Mouse (Mus musculus) liver, adult 10 weeks (tissue): ENCODE measurements around the gene Nes. TPM values are rescaled to one million over a fixed set of nuclear protein-coding genes. Genes with fewer than 3 reads are reported as not detected.

Source experiments
- polyA plus RNA-seq: library from polyadenylated mRNA; stranded (reverse); fragments of 350-450 nt; fragmentation: Illumina TruSeq; extraction: RNeasy Lipid Tissue Mini Kit (QIAGEN cat#74804); gene quantifications from one replicate; pipeline ENCODE4 v1.2.3, GENCODE M21; 2014; ENCODE audit warnings: low read depth, low replicate concordance

Gene Nes
- polyA plus RNA-seq = 0.90 TPM

DNA sequence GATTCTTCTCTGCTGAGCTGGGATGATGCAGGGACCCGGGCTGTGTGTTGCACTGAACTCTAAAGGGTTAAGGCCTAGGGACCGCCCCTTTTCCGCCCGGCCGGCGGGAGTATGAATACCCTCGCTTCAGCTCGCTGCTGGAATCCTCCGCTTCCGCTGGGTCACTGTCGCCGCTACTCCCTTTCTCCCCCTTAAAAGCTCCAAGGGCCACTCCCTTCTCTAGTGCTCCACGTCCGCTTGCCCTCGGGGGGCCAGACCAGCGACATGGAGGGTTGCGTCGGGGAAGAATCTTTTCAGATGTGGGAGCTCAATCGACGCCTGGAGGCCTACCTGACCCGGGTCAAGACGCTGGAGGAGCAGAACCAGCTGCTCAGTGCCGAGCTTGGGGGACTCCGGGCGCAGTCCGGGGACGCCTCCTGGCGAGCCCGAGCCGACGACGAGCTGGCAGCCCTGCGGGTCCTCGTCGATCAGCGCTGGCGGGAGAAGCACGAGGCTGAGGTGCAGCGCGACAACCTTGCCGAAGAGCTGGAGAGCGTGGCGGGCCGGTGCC, at the start of gene Nes:
TSS of gene Nes (plus strand) at position 140 of the 550 bp plus-strand sequence.

DNA sequence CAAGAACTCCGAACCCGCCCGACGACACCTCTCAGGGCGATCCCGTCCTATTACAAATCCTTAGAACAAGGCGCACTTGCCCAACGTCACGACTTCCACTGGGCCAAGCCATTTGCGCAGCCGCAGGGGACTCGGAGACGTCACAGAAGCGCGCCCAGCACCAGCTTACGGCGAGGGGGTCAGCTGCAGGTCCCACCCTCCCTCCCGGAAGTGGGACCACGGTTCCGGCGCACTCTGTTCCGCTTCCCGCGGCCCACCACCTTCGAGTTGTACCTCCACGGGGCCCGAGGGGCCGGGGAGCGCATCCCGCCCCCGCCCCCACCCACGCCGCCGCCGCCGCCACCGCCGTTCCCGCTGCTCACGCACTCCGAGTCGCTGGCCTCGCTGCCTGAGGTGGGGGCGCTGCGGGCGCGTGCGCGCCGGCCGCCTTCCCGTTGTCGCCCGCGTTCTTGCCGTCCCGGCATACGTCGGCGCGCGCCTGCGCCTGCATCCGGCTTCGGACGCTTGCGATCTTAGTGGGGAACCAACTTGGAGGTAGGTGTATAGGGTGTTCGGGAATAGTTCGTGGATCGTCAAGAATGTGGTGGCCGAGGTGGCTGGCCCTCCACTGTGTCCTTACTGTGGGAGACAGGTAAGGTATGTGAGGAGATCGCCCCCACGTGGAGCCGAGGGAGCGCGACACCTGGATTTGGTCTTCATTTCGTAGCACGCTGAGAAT, 40.6 kb upstream of the Nes start, which contains the start of the genes Isg20l2 and Rrnad1:
TSS of gene Isg20l2 (plus strand) at position 237 of the 718 bp plus-strand sequence.
TSS of gene Rrnad1 (minus strand) at position 640 of the 718 bp plus-strand sequence.

DNA sequence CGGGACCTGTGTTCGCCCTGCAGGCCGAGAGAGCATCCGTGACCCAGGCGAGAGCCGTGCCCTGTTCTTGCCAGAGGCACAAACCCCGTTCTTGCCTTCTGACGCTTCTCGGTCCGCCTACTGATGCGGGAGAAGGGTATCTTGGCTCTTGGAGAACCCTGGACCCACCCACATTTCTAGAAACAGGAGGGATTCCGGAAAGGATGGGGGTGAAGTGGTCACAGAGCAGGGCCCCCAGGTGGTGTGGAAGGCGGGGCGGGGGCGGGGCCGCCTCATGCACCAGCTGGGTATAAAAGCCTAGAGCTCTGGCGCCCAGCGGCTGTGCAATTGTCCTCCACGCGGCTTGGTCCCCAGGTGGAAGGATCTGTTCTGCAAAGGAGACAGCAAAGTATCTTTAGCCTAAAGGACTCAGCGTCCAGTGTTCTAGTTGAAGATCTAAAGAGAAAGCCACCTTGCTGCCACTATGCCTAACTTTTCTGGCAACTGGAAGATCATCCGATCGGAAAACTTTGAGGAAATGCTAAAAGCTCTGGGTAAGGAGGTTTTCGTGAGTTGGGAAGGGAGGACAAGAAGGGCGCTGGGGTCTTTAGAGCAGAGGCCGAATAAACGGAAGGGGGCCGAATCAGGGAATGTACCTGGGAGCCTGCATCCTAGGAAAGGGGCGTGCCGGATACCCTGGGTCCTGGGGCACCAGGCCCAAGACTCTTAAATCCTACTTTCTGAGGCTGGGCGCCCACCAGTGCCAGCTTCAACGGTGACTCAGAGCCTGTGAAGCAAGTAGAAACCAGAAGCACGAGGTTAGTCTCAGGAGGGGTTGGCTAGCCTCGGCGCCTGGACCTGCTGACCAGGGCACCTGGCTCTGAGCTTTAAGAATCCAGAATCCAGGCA, 22.3 kb upstream of the Nes start, which contains the start of gene Crabp2:
TSS of gene Crabp2 (plus strand) at position 289 of the 888 bp plus-strand sequence.

DNA sequence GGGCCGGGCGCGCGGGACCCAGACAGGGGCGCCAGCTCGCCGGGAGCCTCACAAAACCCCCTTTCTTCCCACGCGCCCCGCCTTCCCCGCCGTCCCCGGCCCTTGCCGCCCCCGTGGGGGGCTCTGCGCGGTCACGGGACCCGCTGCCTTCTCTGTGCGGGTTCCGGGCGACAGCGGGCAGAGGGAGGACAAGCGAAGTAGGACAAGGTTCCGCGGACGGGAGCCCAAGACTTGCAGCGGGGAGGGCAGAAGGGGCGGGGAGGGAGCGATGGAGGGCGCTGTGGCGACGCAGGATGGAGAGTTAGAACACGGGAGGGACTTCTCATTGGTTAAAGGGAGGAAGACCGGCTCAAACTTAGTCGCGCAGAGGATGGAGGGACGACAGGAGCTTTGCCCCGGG, 29.3 kb downstream of the Nes start, which contains the start of gene Bcan:
TSS of gene Bcan (minus strand) at position 50 of the 400 bp plus-strand sequence.

DNA sequence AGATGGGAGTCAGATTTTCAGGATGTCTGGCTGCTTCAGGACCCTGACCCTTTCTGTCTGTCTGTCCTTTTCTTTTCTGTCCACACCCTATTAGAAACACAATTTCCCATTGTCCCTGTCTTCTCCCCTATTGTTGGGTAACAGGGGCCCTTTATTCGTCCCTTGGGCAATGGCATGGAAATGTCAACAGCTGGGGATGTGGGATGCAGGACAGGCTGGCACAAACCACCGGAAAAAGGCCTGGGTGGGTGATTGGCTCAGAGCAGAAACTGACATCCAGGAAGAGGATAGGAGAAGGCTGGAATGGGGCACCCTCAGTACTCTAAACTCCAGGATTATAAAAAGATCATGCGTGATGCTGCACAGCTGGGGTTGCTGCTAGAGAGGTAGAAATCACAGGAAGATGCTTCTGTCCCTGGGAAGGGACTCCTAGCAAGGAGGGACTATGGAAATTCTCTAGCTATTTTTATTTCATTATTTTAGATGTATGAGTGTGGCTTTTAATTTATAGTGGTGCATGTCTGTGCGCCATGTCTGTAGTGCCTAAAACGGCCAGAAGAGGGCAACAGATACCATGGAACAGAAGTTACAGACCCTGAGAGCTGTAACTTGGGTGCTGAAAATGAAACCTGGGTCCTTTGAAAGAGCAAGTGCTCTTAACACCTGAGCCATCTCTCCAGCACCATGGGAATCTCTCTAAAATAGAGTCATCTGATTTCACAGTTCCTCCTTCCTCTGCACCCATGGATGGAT, 56.7 kb downstream of the Nes start, which contains the start of gene Hapln2:
TSS of gene Hapln2 (minus strand) at position 150 of the 753 bp plus-strand sequence.

Other genes starting within 250 kb of the Nes start
- gene Lrrc71, start 222.5 kb upstream of the Nes start, polyA plus RNA-seq = not detected
- gene Ntrk1, start 175.9 kb upstream of the Nes start, polyA plus RNA-seq = not detected
- gene Insrr, start 174.1 kb upstream of the Nes start, polyA plus RNA-seq = not detected
- 0.34 TPM for gene Pear1, start 146.8 kb upstream of the Nes start, polyA plus RNA-seq
- gene Sh2d2a, start 124.3 kb upstream of the Nes start, polyA plus RNA-seq = 0.11 TPM
- gene Prcc, start 85.5 kb upstream of the Nes start, polyA plus RNA-seq = 4.8 TPM
- 103 TPM for gene Hdgf, start 64.8 kb upstream of the Nes start, polyA plus RNA-seq
- gene Mrpl24, start 51.6 kb upstream of the Nes start, polyA plus RNA-seq = 61.1 TPM
- 14.9 TPM for gene Isg20l2, start 40.8 kb upstream of the Nes start, polyA plus RNA-seq
- 3.7 TPM for gene Rrnad1, start 40.4 kb upstream of the Nes start, polyA plus RNA-seq
- not detected for gene Crabp2, start 22.4 kb upstream of the Nes start, polyA plus RNA-seq
- not detected for gene Bcan, start 29.2 kb downstream of the Nes start, polyA plus RNA-seq
- not detected for gene Hapln2, start 56.5 kb downstream of the Nes start, polyA plus RNA-seq
- gene Gpatch4, start 72.0 kb downstream of the Nes start, polyA plus RNA-seq = 5.2 TPM
- gene Naxe, start 87.4 kb downstream of the Nes start, polyA plus RNA-seq = 31.1 TPM
- gene Ttc24, start 107.2 kb downstream of the Nes start, polyA plus RNA-seq = not detected
- gene Iqgap3, start 110.9 kb downstream of the Nes start, polyA plus RNA-seq = not detected
- 3.8 TPM for gene Mef2d, start 171.3 kb downstream of the Nes start, polyA plus RNA-seq